In genomic region chr6:100162961-100163813, GRCm38 (mm10) we compare ENCODE assay signal across 8 mouse cellular contexts.
A peak's percentile ranks its signal among the peaks of the same experiment; 100 is the strongest.
DNase-seq lines count a peak whose midpoint lies in the region; ATAC-seq and TF ChIP-seq lines count a peak whose summit lies in the region.

No protein-coding gene starts in this region.

- peak; percentile 88 for ATAC-seq in hindbrain, embryonic 13.5 days (ENCODE audit: low FRiP score)
- ATAC-seq in lung, postnatal 0 days, result peak; percentile 92

- H3K4me2 ChIP-seq in hindbrain, embryonic 13.5 days, result peak overlapping the region; percentile 43
- H3K4me2 ChIP-seq in lung, postnatal 0 days (replicated peaks; ENCODE audit: low read depth, low read length), result peak overlapping the region; percentile 48

- H3K4me3 ChIP-seq in hindbrain, embryonic 13.5 days, result no peak overlapping the region
- no peak overlapping the region; the same call in 1 of the 2 replicates for H3K4me3 ChIP-seq in lung, postnatal 0 days (ENCODE audit: low read depth, low read length)

- WGBS in hindbrain, embryonic 13.5 days, result 13% methylated on average over 17 of the region's 17 CpGs
- WGBS in lung, postnatal 0 days, result 8% methylated on average over 17 of the region's 17 CpGs

- H3K27me3 ChIP-seq in hindbrain, embryonic 13.5 days, result peaks cover 42% of the 10 kb centered on the region
- no peaks in the 10 kb centered on the region for H3K27me3 ChIP-seq in lung, postnatal 0 days (replicated peaks; ENCODE audit: insufficient read depth, low read length)

- 0 out of 2 replicates have a peak overlapping the region, but pooled peaks have one; percentile 24 for H3K9ac ChIP-seq in hindbrain, embryonic 13.5 days
- H3K9ac ChIP-seq in lung, postnatal 0 days (replicated peaks; ENCODE audit: low read depth), result no peak overlapping the region

- no peaks in the 10 kb centered on the region for H3K36me3 ChIP-seq in hindbrain, embryonic 13.5 days
- no peaks in the 10 kb centered on the region for H3K36me3 ChIP-seq in lung, postnatal 0 days (ENCODE audit: insufficient read depth, low read length)

- H3K9me3 ChIP-seq in hindbrain, embryonic 13.5 days, result no peaks in the 10 kb centered on the region
- no peaks in the 10 kb centered on the region for H3K9me3 ChIP-seq in lung, postnatal 0 days (ENCODE audit: low read length)

- TF ChIP-seq EP300 in lung, postnatal 0 days (IDR thresholded peaks at IDR 0.05), result no peak; the same call in 1 of the 2 replicates

- peak; percentile 43 for DNase-seq in ES-CJ7 (ENCODE audit: low read depth, low spot score)
- peak; percentile 94 to 96 for DNase-seq in cerebellum, postnatal 25 days
- peak; percentile 72 to 73 for DNase-seq in frontal cortex, postnatal 36 days (ENCODE audit: low spot score in 2 of 2)
- DNase-seq in layer of hippocampus, postnatal 25 days (ENCODE audit: extremely low spot score in 1 of 2, low spot score in 1 of 2), result peak; percentile 40 to 56
- DNase-seq in lung, postnatal 0 days (ENCODE audit: low spot score), result peak; percentile 84
- peak; percentile 48 for DNase-seq in ovary, postnatal 10 days (ENCODE audit: low spot score)
- DNase-seq in thymus, postnatal 0 days (ENCODE audit: low spot score), result peak; percentile 34

- peaks cover 36% of the 10 kb centered on the region for H3K4me1 ChIP-seq in hindbrain, embryonic 13.5 days (replicated peaks)
- H3K4me1 ChIP-seq in lung, postnatal 0 days (ENCODE audit: insufficient read depth, low read depth, low read length), result peaks cover 12% of the 10 kb centered on the region

- TF ChIP-seq CTCF in lung, postnatal 0 days (IDR thresholded peaks at IDR 0.05), result peak; percentile 85

- H3K27ac ChIP-seq in hindbrain, embryonic 13.5 days, result peak overlapping the region; percentile 40; the same call in 1 of the 2 replicates
- H3K27ac ChIP-seq in lung, postnatal 0 days (ENCODE audit: low read length), result no peak overlapping the region

Comparison
In these comparisons a context has a peak if more than half of its experiments do, and no peak if none do; other contexts are left out.
1. DNase-seq: peak in every context shown above with its lines; median percentile 95 in cerebellum, postnatal 25 days; 84 in lung, postnatal 0 days; 72 in frontal cortex, postnatal 36 days; 48 in layer of hippocampus, postnatal 25 days; 48 in ovary, postnatal 10 days; 43 in ES-CJ7; 34 in thymus, postnatal 0 days.